Mouse (Mus musculus) neural tube, embryonic 11.5 days (tissue): ENCODE results near the gene Lamp2. TPM values are rescaled to one million over a fixed set of nuclear protein-coding genes. Genes with fewer than 3 reads are reported as not detected.
"Not testable (repeated sequence)": the region's sequence is repeated elsewhere in the genome, so short reads cannot be mapped to it uniquely, and the experiment has no call there.

Source experiments
- ATAC-seq: fragments of 200-750 bp; cut with Nextera tagmentation; 2 replicates; pipeline ENCODE4 v1.8.0; 2017; ENCODE audit warnings: moderate number of reproducible peaks, mild to moderate bottlenecking, moderate TSS enrichment, moderate library complexity; ENCODE audit not compliant: insufficient read depth, low FRiP score, low TSS enrichment
- DNase-seq: peaks from one replicate; pipeline ENCODE4 v3.0.0-alpha.2; 2015; ENCODE audit warnings: low spot score
- H3K27ac ChIP-seq: fragments of 300-500 bp; sonication (generic); 2 replicates; pipeline ENCODE4 v1.5.1; 2014; ENCODE audit warnings: low read depth, mild to moderate bottlenecking, low read length
- H3K27me3 ChIP-seq: fragments of 300-500 bp; sonication (generic); 2 replicates; pipeline ENCODE4 v1.6.1; 2014; ENCODE audit warnings: mild to moderate bottlenecking, low read length, mixed read lengths; ENCODE audit not compliant: control insufficient read depth, insufficient read depth
- H3K36me3 ChIP-seq: fragments of 300-500 bp; sonication (generic); 2 replicates; pipeline ENCODE4 v1.6.1; 2014; ENCODE audit warnings: mild to moderate bottlenecking, low read length, moderate library complexity, mixed read lengths; ENCODE audit not compliant: control insufficient read depth, insufficient read depth
- H3K4me1 ChIP-seq: fragments of 300-500 bp; sonication (generic); 2 replicates; pipeline ENCODE4 v1.6.1; 2014; ENCODE audit warnings: low read length, mixed read lengths; ENCODE audit not compliant: control insufficient read depth, insufficient read depth
- H3K4me2 ChIP-seq: fragments of 300-500 bp; sonication (generic); 2 replicates; pipeline ENCODE4 v1.6.1; 2014; ENCODE audit warnings: low read depth, mild to moderate bottlenecking, moderate library complexity
- H3K4me3 ChIP-seq: fragments of 300-500 bp; sonication (generic); 2 replicates; pipeline ENCODE4 v1.5.1; 2014; ENCODE audit warnings: low read depth, low read length
- H3K9ac ChIP-seq: fragments of 300-500 bp; sonication (generic); 2 replicates; pipeline ENCODE4 v1.6.1; 2014; ENCODE audit warnings: mild to moderate bottlenecking, low read length
- H3K9me3 ChIP-seq: fragments of 300-500 bp; sonication (generic); 2 replicates; pipeline ENCODE4 v1.6.1; 2016; ENCODE audit warnings: low read length; ENCODE audit not compliant: control insufficient read depth
- WGBS: fragments of 180-500 bp; shearing (Covaris S2); extraction: QIAGEN DNeasy Blood & Tissue Kit; methylation state at CpG from one replicate; pipeline ENCODE4 v1.1.7; 2014; 5-methylcytosine and 5-hydroxymethylcytosine counted together
- polyA plus RNA-seq: library from polyadenylated mRNA; unstranded; fragments of >200 nt; fragmentation: Nextera tagmentation; extraction: Ambion mirVana; gene quantifications from 2 replicates; pipeline ENCODE4 v1.2.1, GENCODE M21; 2014

Lamp2 gene
- polyA plus RNA-seq, 1 experiment from 2014 or later: 90.3 TPM

- no peak for DNase-seq
- Histone ChIP-seq H3K27ac (no peak overlapping the region), H3K4me1 (no peaks in the 10 kb centered on the region), H3K9me3 (no peaks in the 10 kb centered on the region), H3K4me3 (no peak overlapping the region), H3K4me2 (no peak overlapping the region), H3K27me3 (no peaks in the 10 kb centered on the region), H3K9ac (no peak overlapping the region), H3K36me3 (no peaks in the 10 kb centered on the region)
- WGBS: 83% methylated on average over 3 of the region's 3 CpGs
- ATAC-seq: no peak
These were observed 52.4 kb downstream of the Lamp2 start for GRCm38 (mm10) chrX:38403879-38404278.

- DNase-seq (no peak), ATAC-seq (no peak)
- no peaks in the 10 kb centered on the region for H3K9me3 ChIP-seq
- no peaks in the 10 kb centered on the region for H3K27me3 ChIP-seq
- no peaks in the 10 kb centered on the region for H3K4me1 ChIP-seq
- no peak overlapping the region for H3K4me2 ChIP-seq
- H3K4me3 ChIP-seq: no peak overlapping the region
- no peak overlapping the region for H3K27ac ChIP-seq
- no peaks in the 10 kb centered on the region for H3K36me3 ChIP-seq
- no peak overlapping the region for H3K9ac ChIP-seq
- 83% methylated on average over 5 of the region's 5 CpGs for WGBS
These were observed 53.3 kb downstream of the Lamp2 start for GRCm38 (mm10) chrX:38402981-38403380.

DNA sequence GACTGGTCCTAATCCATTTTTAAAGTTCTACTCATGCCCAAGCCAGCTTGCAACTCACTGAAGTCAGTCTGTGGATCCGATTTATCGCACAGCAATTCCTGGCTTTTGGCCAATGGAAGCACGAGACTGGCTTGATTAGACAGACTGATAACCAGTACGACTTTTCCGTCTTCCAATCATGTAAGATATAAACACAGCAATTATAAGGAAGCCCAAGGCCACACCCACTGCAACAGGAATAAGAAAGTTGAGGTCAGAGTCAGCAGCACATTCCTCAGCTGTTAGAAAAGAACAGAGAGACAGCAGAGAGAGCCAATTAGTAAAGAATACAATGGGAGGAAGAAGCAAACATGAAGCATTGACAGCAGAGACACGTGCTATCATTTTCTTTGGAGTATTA lies 54.2 kb downstream of the Lamp2 start:
- ATAC-seq: no peak

DNA sequence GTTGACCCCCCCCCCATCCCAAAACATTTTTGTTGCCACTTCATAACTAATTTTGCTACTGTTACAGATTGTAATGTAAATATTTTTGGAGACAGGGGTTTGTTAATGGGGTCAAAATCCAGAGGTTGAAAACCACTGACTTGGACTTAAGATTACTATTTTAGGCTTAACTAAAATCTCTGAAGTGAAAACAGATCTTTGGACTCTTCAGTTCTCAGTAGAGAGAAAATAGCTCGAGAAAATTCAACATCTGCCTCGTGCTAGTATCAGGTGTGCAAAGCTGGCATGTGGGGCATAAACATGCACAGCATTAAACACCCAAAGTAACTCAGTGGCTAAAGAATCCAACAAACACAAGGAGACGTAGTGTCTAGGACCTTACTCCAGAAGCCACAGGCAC lies 55.6 kb downstream of the Lamp2 start:
- DNase-seq (no peak), ATAC-seq (no peak)
- H3K9ac ChIP-seq: no peak overlapping the region
- WGBS: 91% methylated on average over 3 of the region's 3 CpGs
- H3K36me3 ChIP-seq: no peaks in the 10 kb centered on the region
- no peaks in the 10 kb centered on the region for H3K4me1 ChIP-seq
- no peak overlapping the region for H3K27ac ChIP-seq
- no peak overlapping the region for H3K4me2 ChIP-seq
- H3K4me3 ChIP-seq: no peak overlapping the region
- H3K27me3 ChIP-seq: no peaks in the 10 kb centered on the region
- H3K9me3 ChIP-seq: no peaks in the 10 kb centered on the region

More for the DNA sequence above, 54.2 kb downstream of the Lamp2 start:
- DNase-seq: no peak
- Histone ChIP-seq H3K27ac (no peak overlapping the region), H3K4me3 (no peak overlapping the region), H3K9me3 (no peaks in the 10 kb centered on the region), H3K4me2 (no peak overlapping the region), H3K36me3 (no peaks in the 10 kb centered on the region), H3K9ac (no peak overlapping the region), H3K27me3 (no peaks in the 10 kb centered on the region), H3K4me1 (no peaks in the 10 kb centered on the region)
- 85% methylated on average over 6 of the region's 6 CpGs for WGBS

DNA sequence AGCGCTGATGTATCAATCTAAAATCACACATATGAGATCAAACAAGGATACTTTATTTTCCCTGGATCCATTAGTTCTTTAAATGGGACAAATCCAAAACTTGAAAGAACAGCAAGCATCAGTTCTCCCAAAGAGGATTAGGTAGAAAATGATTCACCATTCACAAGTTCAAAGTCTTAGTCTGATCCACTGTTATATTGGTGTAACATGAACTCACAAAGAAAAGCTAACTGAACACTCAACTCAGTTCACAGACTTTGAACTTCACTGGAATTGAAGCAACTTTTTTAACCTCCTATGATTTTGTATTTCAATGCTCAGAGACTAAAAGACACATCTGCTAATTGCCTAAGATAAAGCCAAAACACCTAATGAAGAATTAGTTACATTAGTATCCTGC lies 56.6 kb downstream of the Lamp2 start:
- Histone ChIP-seq H3K4me1 (no peaks in the 10 kb centered on the region), H3K36me3 (no peaks in the 10 kb centered on the region), H3K27me3 (no peaks in the 10 kb centered on the region), H3K4me3 (no peak overlapping the region), H3K9me3 (no peaks in the 10 kb centered on the region), H3K27ac (no peak overlapping the region), H3K9ac (no peak overlapping the region), H3K4me2 (no peak overlapping the region)
- ATAC-seq (no peak), DNase-seq (no peak)
- WGBS: 96% methylated on average over 1 of the region's 1 CpGs

DNA sequence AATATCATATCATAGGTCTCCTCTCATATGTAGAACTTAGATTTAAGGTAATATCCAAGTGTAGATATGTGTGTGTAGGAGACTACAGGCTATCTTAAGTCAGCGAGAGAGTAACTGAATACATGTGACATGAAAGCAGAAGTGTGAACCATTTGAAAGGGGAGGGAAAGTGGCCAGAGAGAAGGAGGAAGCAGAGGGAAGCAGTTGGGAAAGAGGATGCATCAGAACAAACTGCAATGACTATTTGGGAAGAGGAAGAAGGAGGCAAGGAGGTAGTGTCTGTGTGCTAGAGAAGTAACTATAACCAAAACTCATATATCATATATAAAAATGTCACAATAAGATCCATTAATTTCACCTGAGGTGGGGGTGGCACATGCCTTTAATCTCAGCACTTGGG lies 83.1 kb downstream of the Lamp2 start:
- not testable (repeated sequence) for H3K4me3 ChIP-seq, H3K9ac ChIP-seq, H3K4me1 ChIP-seq, H3K36me3 ChIP-seq, H3K27ac ChIP-seq, ATAC-seq, H3K9me3 ChIP-seq, H3K4me2 ChIP-seq, H3K27me3 ChIP-seq, DNase-seq
- WGBS: 96% methylated on average over 1 of the region's 1 CpGs

GRCm38 (mm10) chrX:38364621-38365020 lies 91.6 kb downstream of the Lamp2 start:
- DNase-seq, H3K4me1 ChIP-seq, H3K27ac ChIP-seq, H3K36me3 ChIP-seq, H3K9ac ChIP-seq, H3K27me3 ChIP-seq, ATAC-seq, H3K9me3 ChIP-seq, H3K4me3 ChIP-seq, H3K4me2 ChIP-seq: not testable (repeated sequence)
- 68% methylated on average over 1 of the region's 1 CpGs for WGBS

DNA sequence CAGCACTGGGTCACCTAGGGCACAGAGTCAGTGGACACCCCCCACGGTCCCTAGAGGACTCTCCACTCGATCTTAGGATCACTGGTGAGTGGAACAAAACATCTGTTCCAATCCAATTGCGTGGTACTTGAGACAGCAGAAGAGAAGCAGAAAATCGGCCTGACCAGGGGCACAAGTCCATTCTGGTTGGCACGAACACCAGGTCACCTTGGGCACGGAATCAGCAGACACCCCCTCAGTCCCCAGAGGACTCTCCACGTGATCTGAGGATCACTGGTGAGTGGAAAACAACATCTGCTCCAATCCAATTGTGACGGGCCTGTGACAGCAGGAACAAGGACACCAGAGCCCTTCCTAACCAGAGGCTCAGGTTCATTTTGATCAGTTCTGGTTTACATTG lies 94.2 kb downstream of the Lamp2 start:
- Histone ChIP-seq H3K36me3 (no peaks in the 10 kb centered on the region), H3K4me2 (no peak overlapping the region), H3K4me1 (no peaks in the 10 kb centered on the region), H3K9ac (no peak overlapping the region), H3K27me3 (no peaks in the 10 kb centered on the region), H3K9me3 (no peaks in the 10 kb centered on the region), H3K27ac (no peak overlapping the region), H3K4me3 (no peak overlapping the region)
- DNase-seq (no peak), ATAC-seq (no peak)
- WGBS: 78% methylated on average over 8 of the region's 8 CpGs
